Mouse (Mus musculus): Measurements from ENCODE around the gene Uri1. TPM values are rescaled to one million over a fixed set of nuclear protein-coding genes. Genes with fewer than 3 reads are reported as not detected.

Uri1 gene
- total and polyA plus RNA-seq, 3 experiments, result 5.8 to 19.9 (median 15.1) TPM

DNA sequence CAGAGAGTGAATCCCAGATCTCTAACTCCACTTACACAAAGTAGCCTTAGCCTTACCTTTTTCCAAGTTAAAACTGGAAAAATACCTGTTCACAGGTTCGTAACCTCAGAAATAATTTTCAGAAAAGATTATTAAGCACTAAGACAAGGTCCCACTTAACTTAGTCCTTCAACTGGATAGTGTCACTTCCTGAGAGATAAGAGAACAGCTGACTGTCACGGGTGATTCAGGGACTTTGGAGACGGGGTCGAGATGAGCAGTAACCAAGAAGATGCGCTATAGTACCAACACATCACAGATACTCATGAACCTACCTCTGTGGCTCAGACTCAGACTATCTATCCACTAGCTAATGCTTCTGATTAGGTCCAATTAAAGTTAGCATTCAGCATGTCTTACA is 38.5 kb downstream of the Uri1 start:
- no peaks in the 10 kb centered on the region; the same call in 1 of the 2 replicates for H3K4me1 ChIP-seq (ENCODE audit: control insufficient read depth, insufficient read depth, low read length)
- H3K27me3 ChIP-seq (ENCODE audit: control insufficient read depth, insufficient read depth, low read length), result no peaks in the 10 kb centered on the region
- H3K79me2 ChIP-seq (replicated peaks; ENCODE audit: control insufficient read depth, insufficient read depth, low read length), result no peaks in the 10 kb centered on the region; the same call in 1 of the 2 replicates
- intact Hi-C loops (cut with DNase I), result no loop called here
- H3K27ac ChIP-seq, result no peak overlapping the region
- peaks cover 2% of the 10 kb centered on the region for H3K36me3 ChIP-seq (ENCODE audit: control insufficient read depth, insufficient read depth, low read length)
- no peak for DNase-seq
- 57% methylated on average over 5 of the region's 5 CpGs for WGBS
- H3K9ac ChIP-seq (ENCODE audit: low read depth, low read length), result no peak overlapping the region
- no peak overlapping the region for H3K4me3 ChIP-seq
- TF ChIP-seq POLR2A (IDR thresholded peaks at IDR 0.05; ENCODE audit: insufficient read depth, low read depth, low read length) (no peak), EP300 (IDR thresholded peaks at IDR 0.05; ENCODE audit: insufficient read depth, low read depth, low read length) (no peak), CTCF (IDR thresholded peaks at IDR 0.05) (no peak)

DNA sequence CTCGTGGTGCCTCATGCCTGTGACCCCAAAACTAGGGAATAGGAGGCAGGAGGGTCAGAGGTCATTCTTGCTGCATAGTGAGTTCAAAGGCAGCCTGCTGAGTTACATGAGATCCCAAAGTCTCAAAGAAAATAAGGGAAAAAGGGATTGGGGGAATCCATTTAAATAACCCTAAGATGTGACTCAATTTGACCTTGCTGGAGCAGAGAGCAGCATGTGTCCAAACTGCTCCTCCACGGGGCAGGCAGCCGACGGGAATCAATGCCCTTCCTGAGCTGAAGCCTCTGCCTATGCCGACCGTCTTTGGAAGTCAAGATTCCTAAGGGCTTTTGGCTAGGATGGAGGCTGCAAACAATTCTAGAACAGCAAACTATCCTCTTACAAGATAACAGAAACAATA is 39.9 kb downstream of the Uri1 start:
- Histone ChIP-seq H3K4me1 (ENCODE audit: control insufficient read depth, insufficient read depth, low read length) (no peaks in the 10 kb centered on the region; the same call in 1 of the 2 replicates), H3K9ac (ENCODE audit: low read depth, low read length) (no peak overlapping the region), H3K4me3 (no peak overlapping the region), H3K79me2 (replicated peaks; ENCODE audit: control insufficient read depth, insufficient read depth, low read length) (no peaks in the 10 kb centered on the region; the same call in 1 of the 2 replicates), H3K36me3 (ENCODE audit: control insufficient read depth, insufficient read depth, low read length) (peaks cover 2% of the 10 kb centered on the region), H3K27me3 (ENCODE audit: control insufficient read depth, insufficient read depth, low read length) (no peaks in the 10 kb centered on the region), H3K27ac (no peak overlapping the region)
- no peak for TF ChIP-seq CTCF (IDR thresholded peaks at IDR 0.05)
- DNase-seq, result no peak
- intact Hi-C loops (cut with DNase I), result no loop called here
- 42% methylated on average over 6 of the region's 6 CpGs for WGBS

DNA sequence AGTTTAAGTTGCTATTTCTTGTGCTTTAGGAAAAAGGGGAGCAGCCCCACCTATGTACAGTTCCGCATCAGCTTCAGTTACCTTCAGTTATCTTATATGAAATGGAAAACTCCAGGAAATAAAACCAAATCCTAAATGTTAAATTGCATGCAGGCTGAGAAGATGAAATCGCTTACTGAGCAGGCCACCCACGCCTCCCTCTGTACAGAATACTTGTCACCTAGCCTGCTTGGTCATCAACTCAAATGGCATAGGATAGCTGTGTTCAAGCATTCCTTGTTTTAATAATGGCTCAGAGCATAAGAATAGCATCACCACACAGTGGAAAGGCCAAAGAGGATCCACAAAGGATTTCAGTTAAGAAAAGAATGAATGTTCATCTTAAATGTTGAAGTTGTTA is 43.6 kb downstream of the Uri1 start:
- Histone ChIP-seq H3K4me3 (no peak overlapping the region), H3K79me2 (replicated peaks; ENCODE audit: control insufficient read depth, insufficient read depth, low read length) (no peaks in the 10 kb centered on the region; the same call in 1 of the 2 replicates), H3K4me1 (ENCODE audit: control insufficient read depth, insufficient read depth, low read length) (no peaks in the 10 kb centered on the region; the same call in 1 of the 2 replicates), H3K27ac (no peak overlapping the region), H3K36me3 (ENCODE audit: control insufficient read depth, insufficient read depth, low read length) (peaks cover 2% of the 10 kb centered on the region), H3K27me3 (ENCODE audit: control insufficient read depth, insufficient read depth, low read length) (no peaks in the 10 kb centered on the region), H3K9ac (ENCODE audit: low read depth, low read length) (no peak overlapping the region)
- intact Hi-C loops (cut with DNase I), result no loop called here
- 93% methylated on average over 3 of the region's 3 CpGs for WGBS
- DNase-seq, result no peak
- TF ChIP-seq POLR2A (IDR thresholded peaks at IDR 0.05; ENCODE audit: insufficient read depth, low read depth, low read length) (no peak), EP300 (IDR thresholded peaks at IDR 0.05; ENCODE audit: insufficient read depth, low read depth, low read length) (no peak), CTCF (IDR thresholded peaks at IDR 0.05) (no peak)

DNA sequence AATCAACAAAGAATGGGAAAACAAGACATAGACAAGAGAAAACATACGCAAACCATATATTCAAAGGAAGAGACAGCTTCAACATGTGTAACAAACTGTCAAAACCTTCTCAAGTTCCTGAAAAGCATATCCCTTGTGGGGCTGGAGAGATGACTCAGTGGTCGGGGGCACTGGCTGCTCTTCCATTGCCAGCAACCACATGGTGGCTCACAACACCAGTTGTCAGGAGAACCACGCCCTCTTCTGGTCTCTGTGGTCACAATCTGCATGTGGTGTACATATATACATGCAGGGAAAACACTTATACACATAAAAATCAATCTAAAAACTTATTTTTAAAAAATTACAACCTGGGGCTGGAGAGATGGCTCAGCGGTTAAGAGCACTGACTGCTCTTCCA is 44.9 kb downstream of the Uri1 start:
- intact Hi-C loops (cut with DNase I), result no loop called here
- no peak for TF ChIP-seq CTCF (IDR thresholded peaks at IDR 0.05)
- no peak for TF ChIP-seq EP300 (IDR thresholded peaks at IDR 0.05; ENCODE audit: insufficient read depth, low read depth, low read length)
- TF ChIP-seq POLR2A (IDR thresholded peaks at IDR 0.05; ENCODE audit: insufficient read depth, low read depth, low read length), result no peak
- Histone ChIP-seq H3K27me3 (ENCODE audit: control insufficient read depth, insufficient read depth, low read length) (no peaks in the 10 kb centered on the region), H3K4me3 (no peak overlapping the region), H3K27ac (no peak overlapping the region), H3K36me3 (ENCODE audit: control insufficient read depth, insufficient read depth, low read length) (peaks cover 2% of the 10 kb centered on the region), H3K9ac (ENCODE audit: low read depth, low read length) (no peak overlapping the region), H3K4me1 (ENCODE audit: control insufficient read depth, insufficient read depth, low read length) (no peaks in the 10 kb centered on the region; the same call in 1 of the 2 replicates), H3K79me2 (replicated peaks; ENCODE audit: control insufficient read depth, insufficient read depth, low read length) (no peaks in the 10 kb centered on the region; the same call in 1 of the 2 replicates)
- 89% methylated on average over 4 of the region's 4 CpGs for whole genome bisulfite sequencing
- no peak for DNase-seq

DNA sequence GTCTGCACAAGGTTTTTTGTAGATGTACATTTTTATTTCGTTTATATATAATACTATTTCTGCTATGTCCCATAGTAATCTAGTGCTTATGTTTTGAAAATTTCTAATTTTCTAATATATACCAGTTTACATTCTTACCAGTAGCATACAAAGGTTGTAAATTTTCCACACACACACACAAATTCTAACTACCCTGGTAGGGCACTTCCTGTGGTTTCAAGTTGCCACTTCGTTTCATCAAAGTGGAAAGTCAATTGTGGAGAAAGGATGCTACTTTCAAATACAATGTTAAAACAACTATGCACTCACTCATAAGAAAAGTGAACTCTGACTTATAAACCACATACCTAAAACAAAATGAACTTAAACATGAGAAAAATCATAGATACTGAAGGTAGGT is 45.7 kb downstream of the Uri1 start:
- Histone ChIP-seq H3K27ac (no peak overlapping the region), H3K27me3 (ENCODE audit: control insufficient read depth, insufficient read depth, low read length) (no peaks in the 10 kb centered on the region), H3K79me2 (replicated peaks; ENCODE audit: control insufficient read depth, insufficient read depth, low read length) (no peaks in the 10 kb centered on the region), H3K4me3 (no peak overlapping the region), H3K4me1 (ENCODE audit: control insufficient read depth, insufficient read depth, low read length) (no peaks in the 10 kb centered on the region; the same call in none of the 2 replicates), H3K36me3 (ENCODE audit: control insufficient read depth, insufficient read depth, low read length) (peaks cover under 1% of the 10 kb centered on the region), H3K9ac (ENCODE audit: low read depth, low read length) (no peak overlapping the region)
- DNase-seq, result no peak
- 96% methylated on average over 2 of the region's 2 CpGs for WGBS
- TF ChIP-seq CTCF (IDR thresholded peaks at IDR 0.05) (no peak), POLR2A (IDR thresholded peaks at IDR 0.05; ENCODE audit: insufficient read depth, low read depth, low read length) (no peak), EP300 (IDR thresholded peaks at IDR 0.05; ENCODE audit: insufficient read depth, low read depth, low read length) (no peak)
- intact Hi-C loops (cut with DNase I), result no loop called here

DNA sequence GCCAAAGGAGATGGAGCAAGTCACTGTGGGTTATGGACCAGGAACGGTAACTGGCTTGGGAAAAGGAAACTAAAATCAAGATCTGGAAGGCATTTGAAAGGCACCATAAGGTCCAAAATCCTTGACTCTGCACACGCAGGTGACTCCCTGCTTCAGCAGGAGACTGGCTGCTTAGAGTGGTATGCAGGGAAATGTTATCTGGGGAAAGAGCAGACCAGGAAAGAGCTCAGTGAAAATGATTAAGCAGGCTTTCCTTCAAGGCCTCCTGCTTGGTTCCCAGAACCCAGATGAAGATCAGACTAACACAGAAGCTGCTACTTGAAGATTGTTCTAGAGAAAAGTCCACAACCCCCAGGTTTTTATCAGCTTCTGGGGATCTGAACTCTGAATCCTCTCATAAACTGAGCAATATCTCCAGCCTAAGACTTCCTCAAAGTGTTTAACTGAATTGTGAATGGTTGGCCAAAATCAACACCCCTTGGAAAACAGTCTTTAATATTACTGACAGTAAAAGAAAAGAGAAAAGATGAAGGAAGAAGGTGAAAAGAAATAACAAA is 50.3 kb downstream of the Uri1 start:
- intact Hi-C loops (cut with DNase I), result no loop called here
- Histone ChIP-seq H3K79me2 (replicated peaks; ENCODE audit: control insufficient read depth, insufficient read depth, low read length) (no peaks in the 10 kb centered on the region), H3K4me1 (ENCODE audit: control insufficient read depth, insufficient read depth, low read length) (no peaks in the 10 kb centered on the region; the same call in 1 of the 2 replicates), H3K27me3 (ENCODE audit: control insufficient read depth, insufficient read depth, low read length) (no peaks in the 10 kb centered on the region), H3K27ac (no peak overlapping the region), H3K4me3 (no peak overlapping the region), H3K9ac (ENCODE audit: low read depth, low read length) (no peak overlapping the region), H3K36me3 (ENCODE audit: control insufficient read depth, insufficient read depth, low read length) (no peaks in the 10 kb centered on the region; the same call in 1 of the 2 replicates)
- no peak for TF ChIP-seq CTCF (IDR thresholded peaks at IDR 0.05)
- TF ChIP-seq EP300 (IDR thresholded peaks at IDR 0.05; ENCODE audit: insufficient read depth, low read depth, low read length), result no peak
- TF ChIP-seq POLR2A (IDR thresholded peaks at IDR 0.05; ENCODE audit: insufficient read depth, low read depth, low read length), result no peak
- no peak for DNase-seq
- 81% methylated on average over 2 of the region's 2 CpGs for WGBS
